Comparison of ENCODE assay signal across 9 mouse cellular contexts in the genomic region with DNA sequence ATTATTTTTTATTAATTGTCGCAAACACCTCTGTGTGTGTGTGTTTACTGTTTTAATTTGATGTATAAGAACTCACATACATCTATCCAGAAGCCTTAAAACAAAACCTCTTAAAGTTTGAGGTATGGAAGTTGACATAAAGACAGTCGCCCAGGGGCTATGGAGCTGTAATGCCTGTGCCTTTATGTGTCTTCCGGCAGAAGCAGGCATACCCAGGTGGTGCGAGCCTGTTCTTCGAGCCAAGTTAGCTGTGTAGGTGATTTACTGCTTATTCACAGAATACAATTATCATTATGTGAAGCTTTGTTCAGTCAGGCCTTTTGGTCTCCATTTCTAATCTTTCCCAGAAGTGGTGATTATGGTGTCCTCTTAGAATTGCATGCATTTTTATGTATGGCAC.
"Had no signal": no experiment of that assay in that cellular context is flagged by ENCODE, and none has a peak within 500 bp of the region (broad histone marks: within the 10 kb centered on the region; RNA-seq: fewer than 3 reads in every experiment).

No protein-coding gene starts in this region.

- H3K36me3 ChIP-seq: limb, embryonic 13.5 days; midbrain, embryonic 12.5 days had no signal

- DNase-seq: kidney, adult 9 months; kidney, postnatal 36 days; layer of hippocampus, adult 9-11 months; lung, adult 18-20 months; right cerebral cortex, postnatal 14 days; thymus, postnatal 14 days had no signal

- H3K27me3 ChIP-seq: limb, embryonic 13.5 days; midbrain, embryonic 12.5 days had no signal

- H3K9me3 ChIP-seq: limb, embryonic 13.5 days; midbrain, embryonic 12.5 days had no signal

- H3K4me2 ChIP-seq: limb, embryonic 13.5 days; midbrain, embryonic 12.5 days had no signal

- H3K9ac ChIP-seq: limb, embryonic 13.5 days; liver, embryonic 14.5 days; midbrain, embryonic 12.5 days had no signal

- H3K4me3 ChIP-seq: limb, embryonic 13.5 days; midbrain, embryonic 12.5 days had no signal

- H3K27ac ChIP-seq: liver, embryonic 14.5 days had no signal
